Mouse (Mus musculus) embryonic facial prominence, embryonic 11.5 days (tissue): ENCODE measurements at regions not wholly inside any gene's neighbourhood (a gene's known extent, or its start where the extent isn't known, plus 50 kb on each side); places are given as distances from the start of the nearest gene placed in this dataset.

Experiments
- ATAC-seq: fragments of 200-750 bp; cut with Nextera tagmentation; replicated peaks from 2 replicates; pipeline ENCODE4 v1.8.0; 2017; ENCODE audit warnings: low read depth; ENCODE audit not compliant: insufficient number of reproducible peaks, low FRiP score, low TSS enrichment
- DNase-seq: peaks from one replicate; pipeline ENCODE4 v3.0.0-alpha.2; 2015; ENCODE audit warnings: low spot score
- H3K27ac ChIP-seq: fragments of 300-500 bp; sonication (generic); replicated peaks from 2 replicates; pipeline ENCODE4 v1.5.1; 2014; ENCODE audit warnings: mild to moderate bottlenecking, low read depth, low read length, control low read depth
- H3K27me3 ChIP-seq: fragments of 300-500 bp; sonication (generic); 2 replicates; pipeline ENCODE4 v1.6.1; 2014; ENCODE audit warnings: mild to moderate bottlenecking, low read length, moderate library complexity, mixed read lengths; ENCODE audit not compliant: control insufficient read depth, insufficient read depth
- H3K36me3 ChIP-seq: fragments of 300-500 bp; sonication (generic); replicated peaks from 2 replicates; pipeline ENCODE4 v1.6.1; 2014; ENCODE audit warnings: low read depth, mild to moderate bottlenecking, low read length, moderate library complexity, mixed read lengths; ENCODE audit not compliant: control insufficient read depth, insufficient read depth
- H3K4me1 ChIP-seq: fragments of 300-500 bp; sonication (generic); 2 replicates; pipeline ENCODE4 v1.6.1; 2014; ENCODE audit warnings: low read length, mixed read lengths; ENCODE audit not compliant: control insufficient read depth, insufficient read depth
- H3K4me2 ChIP-seq: fragments of 300-500 bp; sonication (generic); 2 replicates; pipeline ENCODE4 v1.6.1; 2014; ENCODE audit warnings: low read depth, mild to moderate bottlenecking, control low read depth, low read length, moderate library complexity
- H3K4me3 ChIP-seq: fragments of 300-500 bp; sonication (generic); 2 replicates; pipeline ENCODE4 v1.5.1; 2014; ENCODE audit warnings: low read depth, low read length, control low read depth
- H3K9ac ChIP-seq: fragments of 300-500 bp; sonication (generic); replicated peaks from 2 replicates; pipeline ENCODE4 v1.6.1; 2014; ENCODE audit warnings: mild to moderate bottlenecking, control low read depth, low read length
- H3K9me3 ChIP-seq: fragments of 300-500 bp; sonication (generic); replicated peaks from 2 replicates; pipeline ENCODE4 v1.6.1; 2016; ENCODE audit warnings: mild to moderate bottlenecking, low read length, inconsistent platforms, mixed read lengths; ENCODE audit not compliant: control insufficient read depth
- WGBS: fragments of 180-500 bp; shearing (Covaris S2); extraction: QIAGEN DNeasy Blood & Tissue Kit; methylation state at CpG from one replicate; pipeline ENCODE4 v1.1.7; 2014; 5-methylcytosine and 5-hydroxymethylcytosine counted together

DNA sequence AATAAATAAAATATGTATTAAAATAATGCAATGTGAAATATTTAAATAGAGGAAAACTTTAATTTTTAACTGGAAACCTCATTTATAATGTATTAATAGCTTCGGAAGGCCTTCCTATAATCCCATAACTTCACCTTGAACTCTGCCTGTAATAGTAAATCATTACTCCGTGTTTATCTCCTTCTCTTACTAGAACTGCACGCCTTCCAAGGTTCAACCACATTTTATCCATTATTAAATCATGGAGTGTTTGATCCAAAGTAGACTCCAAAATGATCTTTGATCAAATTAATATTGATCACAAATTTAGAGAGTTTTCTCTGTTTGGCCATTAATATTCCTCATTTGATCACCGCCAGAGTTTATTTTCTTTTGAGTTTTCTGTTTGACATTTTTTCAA is 114.8 kb upstream of the Adgrl2 start:
- no peak overlapping the region for H3K27ac ChIP-seq
- H3K9ac ChIP-seq: no peak overlapping the region
- no peaks in the 10 kb centered on the region for H3K36me3 ChIP-seq
- no peak overlapping the region for H3K4me3 ChIP-seq
- ATAC-seq: no peak
- H3K4me1 ChIP-seq: no peaks in the 10 kb centered on the region
- no peak overlapping the region for H3K4me2 ChIP-seq
- H3K9me3 ChIP-seq: no peaks in the 10 kb centered on the region
- no peak for DNase-seq
- 96% methylated on average over 4 of the region's 4 CpGs for WGBS
- H3K27me3 ChIP-seq: no peaks in the 10 kb centered on the region

DNA sequence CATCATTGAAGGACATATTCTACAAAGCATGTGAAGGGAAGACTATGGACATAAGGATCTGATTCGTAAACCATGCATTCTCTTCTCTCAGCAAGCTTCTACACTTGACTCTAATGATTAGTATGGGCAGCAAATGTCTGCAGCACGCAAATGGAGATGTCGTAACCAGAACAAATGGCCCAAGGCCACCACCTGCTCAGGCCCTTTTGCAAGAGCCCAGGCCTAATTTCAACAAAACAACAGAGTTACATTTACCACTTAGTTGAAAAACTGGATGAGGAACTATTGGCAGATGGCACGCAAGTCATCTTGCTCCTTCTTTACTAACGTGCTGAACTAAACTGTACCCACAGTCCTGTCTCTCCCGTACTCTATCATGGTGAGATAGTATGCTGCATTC is 113.7 kb upstream of the Adgrl2 start:
- no peak for ATAC-seq

DNA sequence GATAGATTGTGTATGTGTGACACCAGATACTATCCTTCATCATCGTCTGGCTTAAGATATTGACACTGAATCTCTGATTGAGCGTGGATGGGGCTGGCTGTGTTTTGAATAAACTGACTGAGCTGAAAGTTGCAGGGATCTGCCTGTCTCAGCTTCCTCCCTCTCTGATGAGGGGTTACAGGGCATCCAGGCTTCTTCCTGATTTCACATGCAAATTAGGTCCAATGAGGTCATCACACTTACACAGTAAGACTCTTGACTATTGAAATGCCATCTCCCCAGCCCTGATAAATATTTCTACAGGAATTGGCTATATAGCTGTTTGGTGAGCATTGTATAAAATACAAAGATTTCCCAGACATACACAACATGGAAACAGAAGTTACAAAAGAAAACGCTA is 113.1 kb upstream of the Adgrl2 start:
- ATAC-seq: no peak
- no peak for DNase-seq
- no peak overlapping the region for H3K9ac ChIP-seq
- WGBS: 86% methylated on average over 3 of the region's 3 CpGs
- H3K36me3 ChIP-seq: no peaks in the 10 kb centered on the region
- no peak overlapping the region for H3K27ac ChIP-seq
- no peaks in the 10 kb centered on the region for H3K27me3 ChIP-seq
- H3K4me2 ChIP-seq: no peak overlapping the region
- H3K4me3 ChIP-seq: no peak overlapping the region
- H3K4me1 ChIP-seq: no peaks in the 10 kb centered on the region
- no peaks in the 10 kb centered on the region for H3K9me3 ChIP-seq

More for the DNA sequence above, 113.7 kb upstream of the Adgrl2 start:
- Histone ChIP-seq H3K4me1 (no peaks in the 10 kb centered on the region), H3K27ac (no peak overlapping the region), H3K36me3 (no peaks in the 10 kb centered on the region), H3K9ac (no peak overlapping the region), H3K9me3 (no peaks in the 10 kb centered on the region), H3K4me2 (no peak overlapping the region), H3K4me3 (no peak overlapping the region), H3K27me3 (no peaks in the 10 kb centered on the region)
- WGBS: 93% methylated on average over 6 of the region's 6 CpGs
- DNase-seq: no peak

DNA sequence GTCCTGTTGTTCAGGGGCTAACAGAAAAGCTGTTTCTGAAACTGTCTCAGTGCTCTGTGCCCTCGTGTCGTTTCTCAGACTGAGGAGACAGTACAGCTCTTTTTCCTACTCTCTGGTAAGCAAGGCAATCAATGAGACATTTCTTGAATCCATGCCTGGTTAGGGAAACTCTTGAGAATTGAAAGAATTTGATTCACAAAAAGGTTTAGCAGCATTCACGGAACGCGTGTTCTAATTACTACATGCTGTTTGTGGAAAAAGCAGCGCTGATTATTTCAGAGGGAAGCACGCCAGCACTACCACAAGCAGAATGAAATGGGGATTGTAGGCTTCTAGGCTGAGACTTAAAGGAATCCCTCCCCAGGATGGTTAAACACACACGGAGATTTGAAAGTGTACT is 112.5 kb upstream of the Adgrl2 start:
- Histone ChIP-seq H3K4me1 (no peaks in the 10 kb centered on the region), H3K4me3 (no peak overlapping the region), H3K9ac (no peak overlapping the region), H3K27ac (no peak overlapping the region), H3K27me3 (no peaks in the 10 kb centered on the region), H3K9me3 (no peaks in the 10 kb centered on the region), H3K4me2 (no peak overlapping the region), H3K36me3 (no peaks in the 10 kb centered on the region)
- ATAC-seq (no peak), DNase-seq (no peak)
- 67% methylated on average over 8 of the region's 8 CpGs for WGBS

- Histone ChIP-seq H3K4me1 (no peaks in the 10 kb centered on the region), H3K9ac (no peak overlapping the region), H3K9me3 (no peaks in the 10 kb centered on the region), H3K27ac (no peak overlapping the region), H3K36me3 (no peaks in the 10 kb centered on the region), H3K27me3 (no peaks in the 10 kb centered on the region), H3K4me3 (no peak overlapping the region), H3K4me2 (no peak overlapping the region)
- WGBS: 88% methylated on average over 10 of the region's 10 CpGs
- no peak for ATAC-seq
- DNase-seq: no peak
Observed at GRCm38 (mm10) chr3:149101785-149102184, 111.4 kb upstream of the Adgrl2 start.

- Histone ChIP-seq H3K27ac (no peak overlapping the region), H3K9ac (no peak overlapping the region), H3K4me3 (no peak overlapping the region), H3K4me2 (no peak overlapping the region), H3K27me3 (no peaks in the 10 kb centered on the region), H3K4me1 (no peaks in the 10 kb centered on the region), H3K36me3 (no peaks in the 10 kb centered on the region), H3K9me3 (no peaks in the 10 kb centered on the region)
- ATAC-seq (no peak), DNase-seq (no peak)
- WGBS: 78% methylated on average over 4 of the region's 4 CpGs
Observed at GRCm38 (mm10) chr3:149098764-149099163, 108.4 kb upstream of the Adgrl2 start.

GRCm38 (mm10) chr3:149097026-149097425 is 106.7 kb upstream of the Adgrl2 start:
- ATAC-seq (no peak), DNase-seq (no peak)
- H3K27me3 ChIP-seq: no peaks in the 10 kb centered on the region
- no peak overlapping the region for H3K4me3 ChIP-seq
- no peak overlapping the region for H3K4me2 ChIP-seq
- no peaks in the 10 kb centered on the region; the same call in 1 of the 2 replicates for H3K4me1 ChIP-seq
- H3K9me3 ChIP-seq: no peaks in the 10 kb centered on the region
- no peak overlapping the region for H3K27ac ChIP-seq
- no peak overlapping the region for H3K9ac ChIP-seq
- WGBS: 84% methylated on average over 4 of the region's 4 CpGs
- H3K36me3 ChIP-seq: no peaks in the 10 kb centered on the region

DNA sequence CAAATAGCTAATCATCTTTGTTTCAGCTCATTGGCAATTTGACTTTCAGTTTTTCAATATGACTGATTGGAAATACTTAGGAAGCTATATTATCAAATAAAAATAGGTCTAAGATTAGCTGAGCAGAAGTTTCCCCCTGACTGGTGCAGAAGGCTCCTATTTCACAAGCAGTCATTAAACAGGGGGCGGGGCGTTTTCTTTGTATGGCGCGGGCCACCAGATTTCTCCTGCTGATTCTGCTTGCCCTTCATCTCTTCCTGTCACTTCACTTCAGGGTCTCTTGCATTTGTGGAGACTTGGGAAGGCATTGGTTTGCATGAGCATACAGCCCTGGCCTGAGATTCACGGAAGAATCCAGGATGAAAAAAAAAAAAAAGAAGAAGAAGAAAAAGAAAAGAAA is 102.3 kb upstream of the Adgrl2 start:
- peak; percentile 78 for DNase-seq
- Histone ChIP-seq H3K9me3 (no peaks in the 10 kb centered on the region), H3K9ac (no peak overlapping the region), H3K4me1 (peaks cover 3% of the 10 kb centered on the region), H3K36me3 (no peaks in the 10 kb centered on the region), H3K27ac (no peak overlapping the region), H3K4me2 (no peak overlapping the region), H3K4me3 (no peak overlapping the region), H3K27me3 (no peaks in the 10 kb centered on the region)
- WGBS: 5% methylated on average over 5 of the region's 5 CpGs
- no peak for ATAC-seq
